15 mouse cellular contexts compared by ENCODE assay signal in genomic region chr6:97557147-97557546, GRCm38 (mm10).
DNase-seq lines count a peak whose midpoint lies in the region; ATAC-seq and TF ChIP-seq lines count a peak whose summit lies in the region.
"Had no signal": no experiment of that assay in that cellular context is flagged by ENCODE, and none has a peak within 500 bp of the region (broad histone marks: within the 10 kb centered on the region; RNA-seq: fewer than 3 reads in every experiment).

No protein-coding gene starts in this region.

- peaks cover 51% of the 10 kb centered on the region for H3K4me1 ChIP-seq in forebrain, embryonic 15.5 days
- peaks cover 26% of the 10 kb centered on the region for H3K4me1 ChIP-seq in forebrain, embryonic 12.5 days
- peaks cover 13% of the 10 kb centered on the region for H3K4me1 ChIP-seq in cerebellum, adult 2 months (ENCODE audit: control insufficient read depth, insufficient read depth, low read length)
- H3K4me1 ChIP-seq in forebrain, postnatal 0 days (ENCODE audit: insufficient read depth): peaks cover 6% of the 10 kb centered on the region

- TF ChIP-seq POLR2A in cerebellum, adult 2 months (IDR thresholded peaks at IDR 0.05; ENCODE audit: borderline replicate concordance, insufficient read depth, low read length): no peak

- 60% methylated on average over 8 of the region's 8 CpGs for WGBS in forebrain, embryonic 15.5 days
- WGBS in forebrain, embryonic 12.5 days: 85% methylated on average over 8 of the region's 8 CpGs
- WGBS in cerebellum, adult 2 months: 9% methylated on average over 8 of the region's 8 CpGs
- WGBS in forebrain, postnatal 0 days: 49% methylated on average over 8 of the region's 8 CpGs

- H3K36me3 ChIP-seq in forebrain, embryonic 15.5 days: no peaks in the 10 kb centered on the region
- no peaks in the 10 kb centered on the region for H3K36me3 ChIP-seq in forebrain, embryonic 12.5 days (replicated peaks)
- no peaks in the 10 kb centered on the region for H3K36me3 ChIP-seq in forebrain, postnatal 0 days (ENCODE audit: insufficient read depth)
- H3K36me3 ChIP-seq: embryonic facial prominence, embryonic 13.5 days; midbrain, embryonic 15.5 days had no signal

- no peaks in the 10 kb centered on the region for H3K27me3 ChIP-seq in forebrain, embryonic 15.5 days
- H3K27me3 ChIP-seq in forebrain, embryonic 12.5 days: no peaks in the 10 kb centered on the region
- no peaks in the 10 kb centered on the region for H3K27me3 ChIP-seq in cerebellum, adult 2 months (ENCODE audit: control insufficient read depth, insufficient read depth, low read length)
- no peaks in the 10 kb centered on the region for H3K27me3 ChIP-seq in forebrain, postnatal 0 days (ENCODE audit: insufficient read depth, low read length)
- H3K27me3 ChIP-seq: embryonic facial prominence, embryonic 13.5 days; midbrain, embryonic 15.5 days had no signal

- H3K4me3 ChIP-seq in forebrain, embryonic 15.5 days: no peak overlapping the region
- H3K4me3 ChIP-seq in forebrain, embryonic 12.5 days (replicated peaks): no peak overlapping the region
- no peak overlapping the region for H3K4me3 ChIP-seq in cerebellum, adult 2 months (replicated peaks; ENCODE audit: insufficient read depth, low read depth, low read length)
- H3K4me3 ChIP-seq in forebrain, postnatal 0 days (ENCODE audit: low read depth, low read length): no peak overlapping the region
- H3K4me3 ChIP-seq: embryonic facial prominence, embryonic 13.5 days; midbrain, embryonic 15.5 days had no signal

- peak overlapping the region; percentile 63 for H3K27ac ChIP-seq in forebrain, embryonic 15.5 days (replicated peaks)
- no peak overlapping the region for H3K27ac ChIP-seq in forebrain, embryonic 12.5 days
- no peak overlapping the region for H3K27ac ChIP-seq in cerebellum, adult 2 months (ENCODE audit: insufficient read depth, low read length)
- peak overlapping the region; percentile 31 for H3K27ac ChIP-seq in forebrain, postnatal 0 days (ENCODE audit: low read depth, low read length)
- H3K27ac ChIP-seq: embryonic facial prominence, embryonic 13.5 days; midbrain, embryonic 15.5 days had no signal

- no peak for TF ChIP-seq CTCF in cerebellum, adult 2 months (IDR thresholded peaks at IDR 0.05; ENCODE audit: borderline replicate concordance, insufficient read depth, low read depth, low read length)
- no peak for TF ChIP-seq CTCF in forebrain, postnatal 0 days (IDR thresholded peaks at IDR 0.05; ENCODE audit: low read depth)

- no peak overlapping the region for H3K4me2 ChIP-seq in forebrain, embryonic 15.5 days (replicated peaks)
- no peak overlapping the region for H3K4me2 ChIP-seq in forebrain, embryonic 12.5 days
- H3K4me2 ChIP-seq in forebrain, postnatal 0 days (ENCODE audit: low read depth): no peak overlapping the region
- H3K4me2 ChIP-seq: embryonic facial prominence, embryonic 13.5 days; lung, embryonic 14.5 days; midbrain, embryonic 15.5 days had no signal

- ATAC-seq in forebrain, embryonic 15.5 days (replicated peaks): peak; percentile 59; the same call in 1 of the 2 replicates
- ATAC-seq in forebrain, embryonic 12.5 days (ENCODE audit: low FRiP score): no peak
- peak; percentile 71 for ATAC-seq in forebrain, postnatal 0 days
- ATAC-seq: inflammation-experienced regulatory T-cells, adult 6 months; midbrain, embryonic 15.5 days; Patski had no signal

- peak; percentile 55 for DNase-seq in Muller cell, postnatal 12 days (ENCODE audit: inconsistent ontology term)
- peak; percentile 61 to 79 for DNase-seq in cerebellum, adult 2 months
- DNase-seq in forebrain, postnatal 0 days: peak; percentile 69
- no peak for DNase-seq in urinary bladder, postnatal 25 days (ENCODE audit: low spot score)
- no peak for DNase-seq in gastrocnemius, postnatal 25 days
- DNase-seq in c-Kit-positive CD71-positive TER-119-positive erythroid progenitor cells, embryonic 14.5 days (ENCODE audit: low spot score): no peak
- DNase-seq: gastrocnemius, postnatal 10 days; heart, postnatal 10 days; lung, embryonic 14.5 days had no signal

- no peaks in the 10 kb centered on the region for H3K9me3 ChIP-seq in forebrain, embryonic 15.5 days
- no peaks in the 10 kb centered on the region for H3K9me3 ChIP-seq in forebrain, embryonic 12.5 days
- H3K9me3 ChIP-seq in forebrain, postnatal 0 days (ENCODE audit: low read length): no peaks in the 10 kb centered on the region
- H3K9me3 ChIP-seq: embryonic facial prominence, embryonic 13.5 days; midbrain, embryonic 15.5 days had no signal

- H3K9ac ChIP-seq in forebrain, embryonic 15.5 days (replicated peaks): no peak overlapping the region
- H3K9ac ChIP-seq in forebrain, embryonic 12.5 days: no peak overlapping the region
- no peak overlapping the region for H3K9ac ChIP-seq in forebrain, postnatal 0 days
- H3K9ac ChIP-seq: embryonic facial prominence, embryonic 13.5 days; lung, embryonic 14.5 days; midbrain, embryonic 15.5 days had no signal

Comparison
In these comparisons a context has a peak if more than half of its experiments do, and no peak if none do; other contexts are left out.
1. H3K27ac ChIP-seq: peak in forebrain, embryonic 15.5 days (single experiment) and forebrain, postnatal 0 days (single experiment); none in forebrain, embryonic 12.5 days (single experiment) and cerebellum, adult 2 months (single experiment).
2. DNase-seq: peak in Muller cell, postnatal 12 days (single experiment), cerebellum, adult 2 months (2 of 2) and forebrain, postnatal 0 days (single experiment); none in urinary bladder, postnatal 25 days (single experiment), gastrocnemius, postnatal 25 days (single experiment) and c-Kit-positive CD71-positive TER-119-positive erythroid progenitor cells, embryonic 14.5 days (single experiment).